Mouse (Mus musculus) thymus, adult 2 months (tissue): Measurements from ENCODE around the gene Tmem192. TPM values are rescaled to one million over a fixed set of nuclear protein-coding genes. Genes with fewer than 3 reads are reported as not detected.

Experiments
- DNase-seq: peaks from one replicate; pipeline ENCODE4 v3.0.0; 2021
- H3K27ac ChIP-seq: fragments of 200-500 bp; 2 replicates; pipeline ENCODE4 v1.5.1; 2012; ENCODE audit warnings: low read length, control low read depth; ENCODE audit not compliant: control insufficient read depth, insufficient read depth
- H3K27me3 ChIP-seq: fragments of 200-500 bp; 2 replicates; pipeline ENCODE4 v1.6.1; 2012; ENCODE audit warnings: mild to moderate bottlenecking, low read length, moderate library complexity, mixed read lengths; ENCODE audit not compliant: control insufficient read depth, insufficient read depth
- H3K36me3 ChIP-seq: fragments of 200-500 bp; 2 replicates; pipeline ENCODE4 v1.6.1; 2012; ENCODE audit warnings: mild to moderate bottlenecking, low read length, moderate library complexity; ENCODE audit not compliant: control insufficient read depth, insufficient read depth
- H3K4me1 ChIP-seq: fragments of 200-500 bp; replicated peaks from 2 replicates; pipeline ENCODE4 v1.6.1; 2012; ENCODE audit warnings: low read length; ENCODE audit not compliant: control insufficient read depth, insufficient read depth
- H3K4me3 ChIP-seq: fragments of 200-500 bp; 2 replicates; pipeline ENCODE4 v1.5.1; 2012; ENCODE audit warnings: mild to moderate bottlenecking, low read length, control low read depth, moderate library complexity; ENCODE audit not compliant: control insufficient read depth, insufficient read depth
- CTCF ChIP-seq: fragments of 200-500 bp; IDR thresholded peaks from 2 replicates; pipeline ENCODE4 v1.5.1; 2012; ENCODE audit warnings: mild to moderate bottlenecking, control low read depth, low read length, moderate library complexity, borderline replicate concordance; ENCODE audit not compliant: control insufficient read depth, poor library complexity, insufficient read depth; ENCODE audit errors: extremely low read depth
- POLR2A ChIP-seq: fragments of 200-500 bp; IDR thresholded peaks from 2 replicates; pipeline ENCODE4 v1.6.1; 2012; ENCODE audit warnings: mild to moderate bottlenecking, low read length, control low read depth, moderate library complexity; ENCODE audit not compliant: control insufficient read depth, poor library complexity, insufficient read depth; ENCODE audit errors: extremely low read depth
- WGBS: fragments of 180-500 bp; shearing (Covaris S2); methylation state at CpG from one replicate; pipeline ENCODE4 v1.1.7; 2018; 5-methylcytosine and 5-hydroxymethylcytosine counted together
- polyA plus RNA-seq: library from polyadenylated mRNA; depleted of rRNA; stranded (reverse); fragments of >200 nt; gene quantifications from 2 replicates; pipeline ENCODE4 v1.2.3, GENCODE M21; 2012

Gene Tmem192
- polyA plus RNA-seq, 1 experiment = 58.2 TPM

DNA sequence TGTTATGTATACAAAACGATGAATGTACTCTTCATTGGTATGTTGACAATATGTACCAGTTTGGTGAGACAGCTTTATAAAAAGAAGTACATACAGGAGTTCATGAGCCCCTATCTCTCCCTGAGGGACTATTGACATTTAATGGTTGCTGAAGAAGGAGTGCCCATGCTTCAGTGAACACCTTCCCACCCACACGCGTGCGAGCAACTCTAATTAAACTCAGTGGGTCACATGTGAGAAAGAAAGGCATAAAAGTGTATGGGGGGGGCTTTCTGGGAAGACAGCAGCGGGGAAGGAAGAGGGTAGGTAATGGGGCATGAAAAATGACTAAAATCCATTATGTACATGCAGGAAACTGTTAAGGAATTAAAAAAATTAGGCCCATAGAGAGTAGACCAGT lies 30.2 kb upstream of the Tmem192 start:
- no peak overlapping the region for H3K27ac ChIP-seq
- H3K27me3 ChIP-seq = no peaks in the 10 kb centered on the region
- 89% methylated on average over 5 of the region's 5 CpGs for WGBS
- no peak overlapping the region for H3K4me3 ChIP-seq
- TF ChIP-seq POLR2A = no peak
- TF ChIP-seq CTCF = no peak
- no peaks in the 10 kb centered on the region for H3K36me3 ChIP-seq
- no peak for DNase-seq
- no peaks in the 10 kb centered on the region for H3K4me1 ChIP-seq

DNA sequence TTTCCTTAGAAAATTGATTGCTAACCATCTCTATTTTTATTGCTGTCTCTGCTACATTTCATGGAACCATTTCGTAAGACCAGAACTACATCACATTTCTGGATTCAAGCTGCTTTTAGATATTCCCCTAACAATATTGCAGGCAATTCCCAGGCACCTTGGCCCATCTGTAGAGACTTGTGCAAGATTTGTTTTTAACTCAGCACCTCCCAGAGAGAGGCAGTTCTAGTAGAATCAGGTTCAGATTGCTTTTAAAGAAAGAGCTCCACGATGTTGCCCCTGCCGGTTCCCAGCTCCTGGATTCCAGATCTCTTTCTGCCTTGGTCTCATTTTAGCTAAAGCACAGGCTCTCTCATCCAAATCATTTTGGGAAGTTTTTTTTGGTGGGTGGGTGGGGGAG lies 23.7 kb upstream of the Tmem192 start:
- no peaks in the 10 kb centered on the region for H3K4me1 ChIP-seq
- no peak for TF ChIP-seq POLR2A
- TF ChIP-seq CTCF = no peak
- no peaks in the 10 kb centered on the region for H3K36me3 ChIP-seq
- H3K4me3 ChIP-seq = no peak overlapping the region
- over 99% methylated on average over 3 of the region's 3 CpGs for WGBS
- no peak overlapping the region for H3K27ac ChIP-seq
- DNase-seq = no peak
- no peaks in the 10 kb centered on the region for H3K27me3 ChIP-seq

- H3K4me1 ChIP-seq = no peaks in the 10 kb centered on the region
- H3K36me3 ChIP-seq = no peaks in the 10 kb centered on the region
- TF ChIP-seq CTCF = no peak
- no peak for TF ChIP-seq POLR2A
- no peak overlapping the region for H3K27ac ChIP-seq
- no peak overlapping the region for H3K4me3 ChIP-seq
- H3K27me3 ChIP-seq = no peaks in the 10 kb centered on the region
- WGBS = 96% methylated on average over 4 of the region's 4 CpGs
- DNase-seq = no peak
These were observed 21.2 kb upstream of the Tmem192 start for GRCm38 (mm10) chr8:64925762-64926161.

- Histone ChIP-seq H3K36me3 (no peaks in the 10 kb centered on the region), H3K4me1 (no peaks in the 10 kb centered on the region), H3K27ac (no peak overlapping the region), H3K27me3 (no peaks in the 10 kb centered on the region), H3K4me3 (no peak overlapping the region)
- TF ChIP-seq POLR2A = no peak
- no peak for TF ChIP-seq CTCF
- 21% methylated on average over 3 of the region's 3 CpGs for WGBS
- no peak for DNase-seq
These were observed 20.6 kb upstream of the Tmem192 start for GRCm38 (mm10) chr8:64926355-64926754.

DNA sequence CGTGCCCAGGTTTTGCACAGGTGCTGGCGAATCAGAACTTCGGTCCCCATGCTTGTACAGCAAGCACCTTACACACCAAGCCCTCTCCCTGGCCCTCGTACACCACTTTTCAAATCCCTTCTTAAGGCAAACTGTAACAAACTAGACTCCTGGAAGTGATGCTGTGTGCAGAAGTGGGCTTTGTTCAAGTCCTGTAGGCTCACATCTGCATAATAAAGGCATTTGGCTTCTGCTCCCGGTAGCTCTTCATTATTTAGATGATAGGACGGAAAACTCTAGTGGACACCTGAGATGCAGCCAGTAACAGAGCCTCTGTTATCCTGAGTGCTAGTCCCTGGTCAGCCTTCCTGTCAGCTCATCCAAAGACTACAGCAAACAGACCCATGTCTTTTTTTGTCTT lies 18.0 kb upstream of the Tmem192 start:
- H3K4me1 ChIP-seq = no peaks in the 10 kb centered on the region
- TF ChIP-seq CTCF (no peak), POLR2A (no peak)
- no peaks in the 10 kb centered on the region for H3K27me3 ChIP-seq
- no peak overlapping the region for H3K27ac ChIP-seq
- 96% methylated on average over 6 of the region's 6 CpGs for WGBS
- DNase-seq = no peak
- H3K4me3 ChIP-seq = no peak overlapping the region
- H3K36me3 ChIP-seq = no peaks in the 10 kb centered on the region

DNA sequence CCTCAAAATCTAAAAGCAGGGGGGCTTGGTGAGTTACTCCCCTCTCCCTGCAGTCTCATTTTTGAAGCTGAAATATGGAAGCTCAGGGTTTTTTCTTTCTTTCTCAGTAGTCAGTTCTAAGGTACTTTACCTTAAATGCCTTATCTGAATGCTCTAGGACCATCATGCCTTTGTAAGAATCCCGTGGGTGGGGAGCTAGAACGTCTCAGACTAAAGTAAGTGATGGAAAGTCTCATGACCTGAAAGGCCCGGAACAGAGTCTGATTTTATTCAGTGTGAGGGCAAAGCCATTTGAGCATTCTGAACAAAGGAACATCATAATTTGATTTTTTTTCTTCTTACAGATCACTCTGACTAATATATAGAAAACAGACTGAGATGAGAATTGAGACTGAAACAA lies 12.0 kb upstream of the Tmem192 start:
- Histone ChIP-seq H3K36me3 (no peaks in the 10 kb centered on the region), H3K27ac (no peak overlapping the region), H3K4me3 (no peak overlapping the region), H3K4me1 (no peaks in the 10 kb centered on the region), H3K27me3 (no peaks in the 10 kb centered on the region)
- WGBS = 88% methylated on average over 3 of the region's 3 CpGs
- TF ChIP-seq CTCF (no peak), POLR2A (no peak)
- no peak for DNase-seq

- H3K27me3 ChIP-seq = no peaks in the 10 kb centered on the region
- H3K27ac ChIP-seq = no peak overlapping the region
- TF ChIP-seq CTCF (no peak), POLR2A (no peak)
- no peaks in the 10 kb centered on the region for H3K36me3 ChIP-seq
- no peak for DNase-seq
- peaks cover 27% of the 10 kb centered on the region for H3K4me1 ChIP-seq
- WGBS = 84% methylated on average over 8 of the region's 8 CpGs
- H3K4me3 ChIP-seq = no peak overlapping the region
These were observed 6.0 kb upstream of the Tmem192 start for GRCm38 (mm10) chr8:64941019-64941418.
